ENCODE assay signal across 25 mouse cellular contexts in genomic region chr6:87092476-87092875, GRCm38 (mm10). TPM values are rescaled to one million over a fixed set of nuclear protein-coding genes. Genes with fewer than 3 reads are reported as not detected.
"Had no signal": no experiment of that assay in that cellular context is flagged by ENCODE, and none has a peak within 500 bp of the region (broad histone marks: within the 10 kb centered on the region; RNA-seq: fewer than 3 reads in every experiment).

No protein-coding gene starts in this region.

- H3K4me3 ChIP-seq: intestine, embryonic 15.5 days; kidney, embryonic 15.5 days; left cerebral cortex, adult 2 months; megakaryocyte, embryonic 14.5 days; midbrain, embryonic 12.5 days; midbrain, embryonic 15.5 days; neural tube, embryonic 12.5 days; neural tube, embryonic 15.5 days had no signal

- H3K9ac ChIP-seq: intestine, embryonic 15.5 days; kidney, embryonic 15.5 days; liver, embryonic 14.5 days; lung, embryonic 14.5 days; midbrain, embryonic 12.5 days; midbrain, embryonic 15.5 days; neural tube, embryonic 12.5 days; neural tube, embryonic 15.5 days had no signal

- H3K27ac ChIP-seq: intestine, embryonic 15.5 days; kidney, embryonic 15.5 days; left cerebral cortex, adult 2 months; liver, embryonic 14.5 days; macrophage; midbrain, embryonic 12.5 days; midbrain, embryonic 15.5 days; neural tube, embryonic 12.5 days; neural tube, embryonic 15.5 days had no signal

- H3K9me3 ChIP-seq: intestine, embryonic 15.5 days; kidney, embryonic 15.5 days; megakaryocyte, embryonic 14.5 days; midbrain, embryonic 12.5 days; midbrain, embryonic 15.5 days; neural tube, embryonic 12.5 days; neural tube, embryonic 15.5 days had no signal

- H3K4me2 ChIP-seq: intestine, embryonic 15.5 days; kidney, embryonic 15.5 days; lung, embryonic 14.5 days; midbrain, embryonic 12.5 days; midbrain, embryonic 15.5 days; neural tube, embryonic 12.5 days; neural tube, embryonic 15.5 days had no signal

- H3K4me1 ChIP-seq: intestine, embryonic 15.5 days; midbrain, embryonic 12.5 days; midbrain, embryonic 15.5 days; neural tube, embryonic 12.5 days had no signal

- H3K27me3 ChIP-seq: intestine, embryonic 15.5 days; kidney, embryonic 15.5 days; megakaryocyte, embryonic 14.5 days; midbrain, embryonic 12.5 days; midbrain, embryonic 15.5 days; neural tube, embryonic 12.5 days; neural tube, embryonic 15.5 days had no signal

- ATAC-seq: intestine, embryonic 15.5 days; lung, postnatal 0 days; midbrain, embryonic 15.5 days had no signal

- DNase-seq: kidney, adult 11 months; kidney, adult 8-10 months; kidney, postnatal 10 days; kidney, postnatal 36 days; layer of hippocampus, postnatal 36 days; lung, embryonic 14.5 days; right cerebral cortex, adult 18-20 months; right cerebral cortex, postnatal 14 days; right cerebral cortex, postnatal 4 days; thymus, postnatal 25 days had no signal

RNA-seq across cellular contexts. Expression of gene D6Ertd527e, which starts 12.1 kb away (rescaled TPM):
- total RNA-seq: layer of hippocampus, adult 8-10 months; layer of hippocampus, postnatal 10 days; layer of hippocampus, postnatal 36 days; left cerebral cortex, adult 2 months; left cerebral cortex, postnatal 10 days; left cerebral cortex, postnatal 36 days had no signal
- polyA plus RNA-seq: midbrain, embryonic 12.5 days; midbrain, embryonic 15.5 days had no signal
